Mouse (Mus musculus) T-helper 2 cell (primary cell): ENCODE data around the gene Lbh.

ENCODE experiments used
- in situ Hi-C: fragments of 300-600 bp; cut with MboI, MseI; formaldehyde crosslinking; loops from one replicate; pipeline ENCODE4 v1.15.1; 2025; ENCODE audit warnings: high pct_unique_total_duplicates

The Lbh gene

DNA sequence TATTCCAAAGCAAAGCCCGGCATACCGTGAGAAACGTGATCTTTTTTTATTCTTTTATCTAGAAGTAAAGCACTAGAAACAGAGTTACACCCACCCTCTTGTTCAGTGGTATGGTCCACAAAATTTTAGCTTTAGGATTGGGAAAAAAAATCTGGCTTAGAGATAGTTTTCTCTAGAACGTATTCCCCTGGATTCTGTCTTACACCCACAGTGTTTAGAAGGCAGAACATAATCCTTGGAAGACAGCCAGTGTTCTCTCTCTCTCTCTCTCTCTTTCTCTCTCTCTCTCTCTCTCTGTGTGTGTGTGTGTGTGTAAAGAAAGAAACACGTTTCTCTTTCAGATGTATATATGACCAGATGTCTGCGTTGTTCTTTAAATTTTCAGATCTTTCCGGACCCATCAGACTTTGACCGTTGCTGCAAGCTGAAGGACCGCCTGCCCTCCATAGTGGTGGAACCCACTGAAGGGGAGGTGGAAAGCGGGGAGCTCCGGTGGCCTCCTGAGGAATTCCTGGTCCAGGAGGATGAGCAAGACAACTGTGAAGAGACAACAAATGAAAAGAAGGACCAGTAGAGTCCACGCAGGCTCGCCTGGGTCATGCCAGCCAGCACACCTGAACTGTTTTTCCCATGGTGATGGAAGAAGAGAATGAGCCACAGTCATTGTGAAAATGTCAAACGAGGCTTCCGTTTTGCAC is 20.9 kb downstream of the Lbh start:
- in situ Hi-C loops = no loop called here

DNA sequence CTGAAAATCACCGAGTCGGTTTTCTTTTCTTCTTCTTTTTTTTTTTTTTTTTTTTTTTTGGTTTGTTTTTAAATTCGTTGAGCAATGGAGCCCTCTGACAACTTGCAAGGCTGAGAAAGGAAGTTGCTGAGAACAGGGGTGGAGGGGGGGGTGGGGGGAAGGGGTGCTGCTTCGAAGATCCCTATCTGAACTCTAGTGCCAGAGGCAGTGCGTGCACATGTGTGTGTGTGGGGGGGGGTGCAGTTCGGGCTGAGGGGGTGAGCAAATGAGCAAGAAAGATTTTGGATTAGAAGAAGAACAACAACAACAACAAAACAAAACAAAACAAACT is 21.4 kb downstream of the Lbh start:
- in situ Hi-C loops = no loop called here

DNA sequence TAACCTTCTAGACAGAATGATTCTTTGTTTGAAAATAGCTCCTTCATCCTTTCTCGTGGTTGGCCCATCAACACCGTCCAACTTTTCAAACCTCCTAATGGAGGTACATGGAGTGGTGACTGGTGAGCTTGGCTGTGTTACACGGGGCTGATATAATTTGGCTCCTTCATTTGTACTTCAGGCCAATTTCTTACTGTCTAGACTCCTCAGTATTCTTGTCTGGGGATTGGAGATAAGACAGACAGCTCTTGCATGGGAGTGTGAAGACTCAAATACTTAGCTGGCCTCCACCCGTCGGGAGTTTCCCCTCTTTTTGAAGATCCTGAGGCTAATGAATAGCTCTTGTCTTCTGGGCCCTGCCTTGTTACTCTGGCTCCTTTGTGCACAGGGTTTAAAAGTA is 26.3 kb downstream of the Lbh start:
- in situ Hi-C loops = no loop called here

DNA sequence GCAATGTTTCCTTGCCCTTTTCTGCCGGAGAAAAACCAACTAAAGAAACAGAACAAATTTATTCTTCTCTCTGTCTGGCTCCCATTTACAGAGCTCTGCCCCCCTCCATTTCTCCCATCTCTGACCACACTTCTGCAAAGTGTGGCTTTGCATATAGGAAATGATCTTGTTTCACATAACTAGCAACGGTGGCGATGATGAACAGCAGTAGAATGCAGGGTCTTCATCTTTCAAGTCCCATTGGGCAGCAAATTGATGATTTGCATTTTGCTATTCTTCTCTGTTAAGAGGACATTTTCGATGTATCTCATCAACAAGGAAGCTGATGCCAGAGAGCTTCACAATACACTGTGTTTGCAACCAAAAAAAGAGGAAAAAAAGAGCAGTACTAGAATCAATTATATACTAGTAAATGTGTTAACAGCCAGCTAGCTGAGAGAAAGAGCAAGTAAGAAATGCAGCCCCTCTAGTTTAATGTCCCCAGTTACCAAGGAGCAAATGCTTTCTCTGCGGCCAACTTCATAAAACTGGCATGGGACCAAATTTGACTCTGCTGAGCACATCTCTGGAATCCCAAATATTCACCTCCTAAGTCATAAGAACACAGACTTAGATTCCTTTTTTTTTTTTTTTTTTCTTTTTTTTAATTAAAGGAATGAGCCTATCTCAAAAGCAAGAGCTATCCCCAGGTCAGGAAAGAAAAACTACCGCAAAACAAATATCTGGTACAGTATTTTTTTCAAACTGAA is 29.2 kb downstream of the Lbh start:
- in situ Hi-C loops = no loop called here

DNA sequence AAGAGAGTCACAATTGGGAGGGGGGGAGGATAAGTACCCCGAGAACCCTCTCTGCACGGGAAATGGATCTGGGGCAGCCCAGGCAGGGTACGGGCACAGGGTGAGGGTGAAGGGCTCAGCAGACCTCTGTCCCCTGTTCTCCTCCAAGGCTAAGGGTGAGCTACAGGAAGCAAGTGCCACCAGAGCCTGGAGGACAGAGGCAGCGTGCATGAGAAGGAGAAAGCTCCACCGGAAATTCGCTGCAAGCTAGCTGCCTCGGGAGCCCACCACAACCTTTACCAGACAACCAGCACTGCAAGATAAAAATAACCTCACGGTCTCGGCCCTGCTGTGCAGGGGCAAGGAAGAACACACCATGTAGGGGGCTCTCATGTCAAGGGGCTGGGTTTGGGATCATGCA is 30.0 kb downstream of the Lbh start:
- in situ Hi-C loops = no loop called here

DNA sequence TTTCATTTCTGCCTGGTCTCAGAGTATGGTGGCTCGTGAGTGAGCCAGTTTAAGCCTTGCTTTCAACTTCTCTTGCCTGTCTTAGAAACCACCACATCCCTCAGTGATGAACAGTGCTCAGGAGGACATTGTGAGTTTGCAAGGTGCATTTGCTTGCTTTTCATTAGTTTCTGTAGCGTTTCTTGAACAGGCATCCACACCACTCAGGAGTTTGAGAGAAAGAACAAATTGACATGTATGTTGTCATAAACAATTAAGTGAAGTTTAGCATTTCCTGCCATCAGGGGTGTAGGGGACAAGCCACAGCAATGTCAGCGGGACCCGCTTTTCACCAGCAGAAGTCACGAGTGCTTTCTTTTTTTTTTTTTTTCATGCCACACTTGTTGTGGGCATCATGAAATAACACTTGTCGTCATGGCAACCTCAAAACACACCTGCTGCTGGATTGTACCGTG is 31.2 kb downstream of the Lbh start:
- in situ Hi-C loops = no loop called here

DNA sequence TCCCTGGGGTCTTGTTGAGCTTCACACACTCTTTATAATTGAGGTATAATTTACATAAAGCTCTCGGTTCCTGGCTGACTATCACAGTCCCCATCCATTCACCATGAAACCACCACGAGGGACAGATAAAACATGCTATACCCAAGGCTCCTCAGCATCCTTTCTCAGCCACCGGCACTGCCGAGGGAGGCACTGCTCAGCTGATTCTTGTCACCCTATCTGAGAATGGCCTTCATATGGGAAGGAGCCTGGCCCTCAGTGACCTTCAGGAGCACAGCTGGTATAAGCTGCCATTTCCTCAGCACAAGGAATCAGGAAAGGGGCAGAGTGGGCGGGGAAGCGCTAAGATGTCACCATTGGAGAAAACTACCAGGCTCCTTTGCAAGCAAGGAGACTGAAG is 33.2 kb downstream of the Lbh start:
- in situ Hi-C loops = no loop called here

DNA sequence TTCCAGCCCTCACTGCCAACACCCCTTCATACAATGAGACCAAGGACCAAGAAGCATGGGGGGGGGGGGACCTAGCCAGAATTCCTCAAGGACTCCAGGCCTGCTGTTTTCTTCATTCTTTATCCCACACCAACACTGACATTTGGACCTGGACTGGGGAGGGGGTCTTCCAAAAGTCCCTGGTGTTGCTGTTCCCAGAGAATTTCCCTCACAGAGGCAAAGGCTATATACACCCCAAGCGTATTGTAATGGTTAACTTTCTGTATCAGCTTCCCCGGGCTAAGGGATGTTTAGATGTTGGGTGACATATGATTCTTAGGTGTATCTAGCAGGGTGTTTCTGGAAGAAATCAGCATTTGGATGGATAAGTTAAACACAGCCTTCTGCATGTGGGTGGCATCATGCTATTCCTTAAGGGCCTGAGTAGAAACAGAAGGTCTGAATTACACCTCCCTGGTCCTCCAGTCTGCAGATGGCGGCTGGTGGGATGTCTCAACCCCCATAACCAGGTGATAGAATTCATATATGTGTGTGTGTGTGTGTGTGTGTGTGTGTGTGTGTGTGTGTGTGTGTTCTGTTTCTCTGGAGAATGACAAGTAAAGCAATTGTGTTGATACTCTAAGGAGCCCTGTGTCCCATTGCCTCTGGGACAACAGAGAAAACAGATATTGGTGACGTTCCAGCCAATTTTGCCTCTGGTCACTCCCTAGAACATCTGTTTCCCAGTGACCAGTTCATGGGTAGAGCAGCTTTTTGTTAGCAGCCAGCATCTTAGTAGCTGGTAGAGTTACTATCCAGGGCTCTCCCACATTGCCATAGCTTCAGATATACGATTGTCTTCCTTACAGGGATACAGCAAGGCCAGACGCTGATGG is 35.9 kb downstream of the Lbh start:
- in situ Hi-C loops = no loop called here

DNA sequence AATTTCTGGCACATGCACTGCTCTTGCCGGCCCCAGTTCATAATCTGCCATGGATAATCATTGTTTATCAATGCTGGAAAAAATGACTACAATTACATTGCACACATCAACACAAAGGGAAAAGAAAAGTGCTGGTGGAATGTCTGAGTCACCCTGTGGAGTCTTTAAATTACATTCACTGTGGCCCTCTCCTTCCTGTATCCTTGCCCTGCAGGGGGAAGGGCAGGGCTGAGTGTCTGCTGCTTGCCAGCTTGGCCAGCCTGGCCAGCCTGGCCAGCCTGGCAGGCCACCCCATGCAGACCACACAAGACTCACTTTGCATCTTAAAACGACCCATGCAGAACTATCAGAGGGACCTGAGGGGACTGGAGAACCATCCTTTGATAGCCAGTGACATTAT is 37.4 kb downstream of the Lbh start:
- in situ Hi-C loops = loop anchor here (5.0 kb wide), 1 partner anchor 52 kb away; no protein-coding TSS in a partner anchor

DNA sequence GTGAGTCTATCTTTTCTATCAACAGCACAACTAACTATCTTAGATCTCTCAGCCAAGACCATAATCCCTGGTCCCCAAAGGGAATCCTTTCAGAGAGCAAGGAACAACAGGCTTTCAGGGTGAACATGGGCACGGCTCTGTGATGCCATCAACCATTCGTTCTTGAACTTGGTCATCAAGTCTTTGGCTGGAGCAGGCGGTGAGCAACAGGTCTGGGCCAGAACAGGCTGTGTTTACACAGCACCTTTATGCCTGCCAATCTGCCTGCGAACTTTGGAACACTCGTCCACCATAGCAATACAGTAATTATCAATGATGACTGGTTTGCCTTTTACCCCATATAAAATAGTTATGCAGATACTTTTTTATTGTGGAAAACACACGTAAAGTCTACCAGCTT is 38.9 kb downstream of the Lbh start:
- in situ Hi-C loops = loop anchor here (5.0 kb wide), 1 partner anchor 50 kb away; no protein-coding TSS in a partner anchor

DNA sequence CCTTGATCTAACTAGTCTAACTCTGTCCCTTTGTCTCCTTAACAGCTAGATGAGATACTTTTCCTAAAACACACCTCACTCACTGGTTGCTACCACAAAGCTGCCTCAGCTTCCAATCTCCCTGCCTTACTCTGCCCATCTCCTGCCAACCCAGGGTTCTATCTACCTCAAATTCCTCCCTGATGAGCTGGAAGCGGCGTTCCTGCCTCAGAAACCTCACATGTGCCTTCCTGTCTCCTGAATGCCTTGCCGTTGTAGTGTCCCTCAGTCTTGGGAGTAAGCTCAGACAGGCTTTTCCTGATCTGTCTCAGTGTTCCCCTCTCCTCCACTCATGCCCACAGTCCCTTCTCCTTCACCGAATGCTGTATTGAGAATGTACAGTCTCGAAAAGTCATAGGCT is 40.8 kb downstream of the Lbh start:
- in situ Hi-C loops = loop anchor here (5.0 kb wide), 1 partner anchor 48 kb away; no protein-coding TSS in a partner anchor

DNA sequence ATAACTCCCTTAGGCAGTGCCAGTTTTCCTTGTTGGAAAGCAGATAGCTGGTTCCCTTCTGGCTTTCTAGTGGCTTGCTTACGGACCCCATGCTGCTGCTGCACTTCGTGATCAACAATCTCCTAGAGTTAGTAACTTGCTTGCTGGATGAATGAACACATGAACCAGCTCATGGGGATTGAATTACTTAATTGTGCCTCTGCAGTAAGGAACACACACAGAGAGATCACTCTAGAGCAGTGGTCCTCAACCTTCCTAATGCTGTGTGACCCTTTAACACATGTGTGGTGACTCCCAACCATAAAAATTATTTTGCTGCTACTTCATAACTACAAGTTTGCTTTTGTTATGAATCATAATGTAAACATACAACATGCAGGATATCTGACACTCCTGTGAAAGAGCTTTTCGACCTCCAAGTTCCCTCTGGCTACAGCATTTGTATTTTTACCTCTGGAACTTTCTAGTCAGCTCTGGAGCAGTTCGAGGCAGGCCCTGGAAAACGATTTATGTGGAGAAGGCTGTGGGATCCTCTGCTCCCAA is 41.5 kb downstream of the Lbh start:
- in situ Hi-C loops = loop anchor here (5.0 kb wide), 1 partner anchor 48 kb away; no protein-coding TSS in a partner anchor

DNA sequence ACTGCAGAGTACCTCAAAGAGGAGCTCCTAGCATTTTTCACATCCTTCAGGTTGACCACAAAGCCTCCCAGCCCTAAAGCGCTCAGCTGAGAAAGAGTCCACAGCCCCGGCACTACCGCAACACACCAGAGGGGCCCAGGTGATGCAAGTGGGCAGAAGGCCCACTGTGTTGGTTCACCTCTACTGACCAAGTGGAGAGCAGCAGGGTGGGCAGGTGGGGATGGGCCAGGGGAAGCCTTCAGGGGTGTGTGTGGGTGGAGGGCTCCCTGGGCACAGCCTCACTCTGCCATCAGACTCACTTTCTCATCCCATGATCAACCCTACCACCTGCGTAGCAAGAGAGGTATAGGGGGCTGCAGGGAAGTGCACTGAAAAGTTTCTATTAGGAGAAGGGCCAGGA is 42.1 kb downstream of the Lbh start:
- in situ Hi-C loops = no loop called here

DNA sequence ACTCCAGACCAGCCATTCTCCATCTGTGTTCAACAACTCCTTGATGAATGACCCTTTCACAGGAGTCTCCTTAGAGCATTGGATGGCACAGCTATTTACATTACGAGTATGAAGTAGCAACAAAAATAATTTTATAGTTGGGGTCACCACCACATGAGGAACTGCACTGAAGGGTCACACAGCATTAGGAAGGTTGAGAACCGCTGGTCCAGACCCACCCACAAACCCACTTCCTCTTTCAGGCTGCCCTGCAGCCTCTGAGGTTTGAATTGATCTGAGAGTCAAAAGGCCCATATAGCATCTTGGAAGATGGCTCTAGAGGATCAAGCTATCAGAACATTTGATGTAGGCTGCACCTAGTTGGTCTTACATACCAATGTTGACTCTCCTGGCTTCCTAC is 42.8 kb downstream of the Lbh start:
- in situ Hi-C loops = no loop called here

DNA sequence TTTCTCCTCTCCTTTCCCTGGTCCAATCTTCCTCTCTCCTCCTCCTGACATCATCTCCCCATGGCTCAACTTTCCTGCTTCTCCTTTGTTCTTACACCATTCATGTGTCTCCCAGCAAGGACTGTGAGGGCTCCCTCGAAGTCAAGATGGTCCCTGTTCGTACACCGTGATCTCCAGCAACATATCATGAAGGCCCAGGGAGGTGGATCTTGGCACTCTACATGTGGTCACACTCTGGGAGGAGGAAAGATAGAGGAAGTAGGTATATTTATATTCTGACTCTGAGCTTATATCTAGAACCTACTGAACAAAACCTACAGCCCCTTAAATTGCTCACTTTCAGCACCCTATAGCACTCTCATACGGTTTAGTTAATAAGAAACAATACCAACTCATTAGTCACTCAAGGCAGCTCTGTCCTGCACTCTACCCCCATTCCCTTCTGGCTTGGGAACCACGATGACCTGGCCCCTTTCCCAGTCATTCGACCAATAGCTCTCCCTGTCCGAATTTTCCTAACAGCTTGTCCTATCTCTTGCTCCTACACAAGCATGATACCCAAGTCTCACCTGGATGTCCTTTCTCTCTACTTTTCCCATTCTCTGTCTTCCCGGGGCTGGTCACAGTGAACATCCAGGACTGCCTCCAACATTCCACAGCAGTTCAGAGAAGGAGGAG is 44.0 kb downstream of the Lbh start:
- in situ Hi-C loops = no loop called here

DNA sequence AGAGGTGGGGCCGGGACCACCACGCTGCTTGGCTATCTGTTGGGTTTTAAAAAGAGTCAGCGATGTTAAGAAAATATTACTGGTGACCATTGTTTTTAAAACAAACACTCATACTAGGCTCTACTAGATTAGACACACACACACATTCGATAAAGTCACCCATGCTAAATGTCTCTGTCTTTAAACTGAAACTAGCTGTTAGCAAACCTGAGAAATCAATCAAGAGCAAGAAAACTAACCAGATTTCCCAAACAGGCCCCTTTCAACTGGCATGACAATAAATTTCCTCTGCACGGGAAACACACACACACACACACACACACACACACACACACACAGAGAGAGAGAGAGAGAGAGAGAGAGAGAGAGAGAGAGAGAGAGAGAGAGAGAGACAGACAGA is 47.6 kb downstream of the Lbh start:
- in situ Hi-C loops = no loop called here

DNA sequence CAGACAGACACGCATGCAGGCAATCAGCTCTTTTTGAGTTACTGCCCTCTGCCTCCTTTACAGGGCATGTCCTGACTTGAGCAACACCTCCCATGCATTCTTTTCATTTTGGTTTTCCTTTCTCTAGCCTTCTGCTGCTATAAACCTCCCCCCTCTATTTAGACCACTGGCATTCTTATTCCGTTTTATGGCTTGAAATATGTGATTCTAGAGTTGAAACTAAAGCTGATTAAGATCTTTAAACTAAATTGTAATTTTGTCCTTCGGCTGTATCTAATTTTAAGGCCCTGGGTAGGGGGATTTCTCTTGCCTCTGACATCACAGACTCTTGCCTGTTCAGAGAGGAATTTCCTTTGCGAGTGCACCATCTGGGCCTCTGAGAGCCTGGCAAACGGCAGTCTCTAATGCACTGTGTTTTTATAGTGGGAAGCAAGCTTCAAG is 48.0 kb downstream of the Lbh start:
- in situ Hi-C loops = no loop called here

DNA sequence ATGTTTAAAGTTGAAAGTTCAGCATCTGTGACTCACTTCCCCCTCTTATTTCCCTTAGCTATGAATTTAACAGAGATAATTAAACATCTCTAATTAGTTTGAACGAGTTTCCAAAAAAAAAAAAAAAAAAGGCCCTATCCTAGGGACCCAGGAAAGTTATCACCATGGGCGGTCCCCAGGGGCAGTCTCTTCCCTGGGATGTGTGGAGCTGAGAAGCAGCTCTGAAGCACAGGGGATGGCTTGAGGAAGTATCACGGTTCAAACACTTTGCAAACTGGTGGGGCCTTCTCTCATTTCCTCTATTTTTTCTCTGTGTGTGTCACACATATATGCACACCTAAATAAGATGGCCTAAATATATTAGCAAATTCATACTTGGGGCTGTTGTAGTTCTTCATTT is 48.8 kb downstream of the Lbh start:
- in situ Hi-C loops = no loop called here

DNA sequence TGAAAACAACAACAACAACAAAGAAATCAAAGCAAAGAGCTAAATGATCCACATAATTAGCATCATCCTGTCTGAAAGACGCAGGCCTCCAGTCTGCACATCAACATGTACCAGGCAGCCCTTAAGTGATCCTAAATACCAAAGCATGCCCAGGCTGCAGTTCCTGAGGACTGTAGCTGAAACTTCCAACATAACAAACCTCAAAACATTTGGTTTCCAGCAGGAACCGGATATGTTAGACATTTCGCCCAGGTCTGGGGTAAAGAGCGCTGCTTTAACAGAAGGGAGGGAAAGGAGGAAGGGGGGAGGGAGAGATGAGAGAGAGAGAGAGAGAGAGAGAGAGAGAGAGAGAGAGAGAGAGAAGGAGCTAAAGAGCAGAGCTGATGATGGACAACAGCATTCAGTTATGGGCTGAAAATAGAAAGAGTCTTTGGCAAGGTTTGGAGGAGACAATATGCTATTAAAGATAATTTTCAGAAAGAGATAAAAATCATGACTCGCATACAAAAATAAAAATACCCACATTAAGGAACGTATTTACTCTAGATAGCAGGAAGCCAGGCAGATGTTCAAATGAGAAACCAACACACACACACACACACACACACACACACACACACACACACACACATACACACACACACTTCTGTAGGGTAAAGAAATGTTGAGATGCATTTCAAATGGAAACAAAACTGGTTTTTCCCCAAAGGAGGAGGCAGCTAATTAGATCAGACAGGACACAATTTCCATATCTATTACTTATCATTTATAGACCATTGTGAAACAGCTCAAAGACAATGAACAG is 49.5 kb downstream of the Lbh start:
- in situ Hi-C loops = no loop called here

DNA sequence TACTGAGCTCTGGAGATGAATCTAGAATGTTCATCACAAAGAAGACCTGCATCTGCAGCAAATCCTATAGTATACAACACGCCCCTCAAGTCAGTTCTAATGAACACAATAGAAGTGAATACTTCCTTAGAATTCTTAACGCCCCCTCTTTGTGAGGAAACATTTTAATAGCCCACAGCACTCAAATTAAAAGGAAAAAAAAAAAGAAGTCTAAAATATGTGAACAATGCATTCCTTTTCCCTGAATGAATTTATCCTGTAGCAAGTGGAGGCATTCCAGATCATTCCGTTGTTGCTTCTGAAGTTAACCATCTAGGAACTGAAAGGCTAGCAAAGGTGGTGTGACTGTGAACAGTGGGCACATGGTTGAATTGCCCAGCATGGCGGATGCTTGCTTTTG is 50.6 kb downstream of the Lbh start:
- in situ Hi-C loops = no loop called here
